Mouse (Mus musculus) adrenal gland, postnatal 14 days (tissue): Measurements from ENCODE around the gene Usf1. TPM values are rescaled to one million over a fixed set of nuclear protein-coding genes. Genes with fewer than 3 reads are reported as not detected.

Experiments used
- DNase-seq: peaks from one replicate; pipeline ENCODE4 v3.0.0; 2021; ENCODE audit warnings: mixed read lengths
- total RNA-seq: library from RNA; stranded (reverse); gene quantifications from 2 replicates; pipeline ENCODE4 v1.2.3, GENCODE M21; 2021

Gene Usf1
- total RNA-seq, 1 experiment from 2014 or later = 49.6 TPM

GRCm38 (mm10) chr1:171452522-171452921 is 41.4 kb downstream of the Usf1 start:
- no peak for DNase-seq

- peak; percentile 39 for DNase-seq
Measured at GRCm38 (mm10) chr1:171452923-171453322, 41.8 kb downstream of the Usf1 start.

GRCm38 (mm10) chr1:171454926-171455325 is 43.8 kb downstream of the Usf1 start:
- DNase-seq = no peak

GRCm38 (mm10) chr1:171457568-171457967 is 46.5 kb downstream of the Usf1 start:
- DNase-seq = no peak

GRCm38 (mm10) chr1:171459791-171460190 is 48.7 kb downstream of the Usf1 start:
- DNase-seq = no peak

DNA sequence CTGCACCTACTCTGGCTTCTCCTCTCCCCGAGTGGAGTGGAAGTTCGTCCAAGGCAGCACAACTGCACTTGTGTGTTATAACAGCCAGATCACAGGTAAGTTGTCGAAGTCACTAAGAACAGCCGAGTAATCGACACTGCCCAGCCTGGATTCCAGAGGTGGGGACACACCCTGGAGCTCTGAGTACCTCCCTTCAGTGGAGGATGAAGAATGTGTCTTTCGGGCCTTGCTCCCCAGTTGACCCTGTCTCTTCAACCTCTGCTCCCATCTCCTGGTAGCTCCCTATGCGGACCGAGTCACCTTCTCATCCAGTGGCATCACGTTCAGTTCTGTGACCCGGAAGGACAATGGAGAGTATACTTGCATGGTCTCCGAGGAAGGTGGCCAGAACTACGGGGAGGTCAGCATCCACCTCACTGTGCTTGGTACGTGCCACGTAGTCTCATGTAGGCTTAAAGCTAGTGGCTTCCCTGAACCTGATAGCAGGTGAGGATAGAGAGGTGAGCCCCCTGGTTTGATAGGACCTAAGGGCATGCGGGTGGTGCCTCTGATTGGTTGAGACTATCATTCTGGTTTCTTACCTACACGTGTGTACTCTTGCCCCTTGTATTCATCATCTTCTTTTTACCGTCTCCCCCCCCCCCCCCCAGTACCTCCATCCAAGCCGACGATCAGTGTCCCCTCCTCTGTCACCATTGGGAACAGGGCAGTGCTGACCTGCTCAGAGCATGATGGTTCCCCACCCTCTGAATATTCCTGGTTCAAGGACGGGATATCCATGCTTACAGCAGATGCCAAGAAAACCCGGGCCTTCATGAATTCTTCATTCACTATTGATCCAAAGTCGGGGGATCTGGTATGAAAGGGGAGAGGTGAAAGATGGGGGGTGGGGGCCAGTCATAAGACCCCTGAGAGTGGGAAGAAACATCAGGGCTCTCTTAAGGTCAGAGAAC is 49.7 kb downstream of the Usf1 start:
- DNase-seq = no peak

DNA sequence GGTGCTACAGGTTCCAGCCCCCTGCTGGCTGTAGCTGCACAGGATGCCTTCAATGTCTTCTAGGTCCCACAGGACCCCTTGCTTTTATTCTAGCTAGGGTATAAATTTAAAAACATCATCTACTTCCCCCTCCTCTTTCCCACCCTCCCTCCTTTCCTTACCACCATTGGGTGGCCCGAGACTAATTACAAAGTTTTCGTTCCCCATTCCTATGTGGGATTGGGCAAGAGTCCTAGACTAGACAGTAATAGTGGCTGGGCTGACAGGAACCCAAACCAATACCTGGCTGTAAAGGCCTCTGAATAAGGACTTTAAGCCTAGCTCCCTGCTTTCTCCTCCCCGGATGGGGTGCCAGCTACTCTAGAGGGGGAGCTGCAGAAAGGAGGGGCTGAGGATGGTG is 52.0 kb downstream of the Usf1 start:
- no peak for DNase-seq

GRCm38 (mm10) chr1:171465749-171466412 is 54.8 kb downstream of the Usf1 start:
- no peak for DNase-seq

DNA sequence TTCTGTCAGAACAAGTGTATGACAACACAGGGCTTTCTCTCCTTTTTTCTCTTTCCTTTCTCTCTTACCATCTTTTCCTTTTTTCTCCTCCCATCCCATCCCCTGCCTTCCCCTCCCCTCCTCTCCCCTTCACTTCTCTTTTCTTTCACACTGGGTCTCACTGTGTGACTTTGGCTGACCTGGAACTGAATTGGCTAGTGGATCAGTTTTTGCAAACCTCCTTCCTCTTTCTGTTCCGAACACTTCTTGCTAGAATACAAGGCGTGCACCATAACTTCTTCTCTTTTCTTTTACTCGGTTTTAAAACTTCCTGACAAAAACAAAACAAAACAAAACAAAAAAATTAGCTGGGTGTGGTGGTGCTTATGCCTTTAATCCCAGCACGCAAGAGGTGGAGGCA is 55.5 kb downstream of the Usf1 start:
- no peak for DNase-seq

Other genes with a start within 250 kb of the Usf1 start
- gene Pcp4l1, start 215.0 kb upstream of the Usf1 start, total RNA-seq = 37.7 and 40.5 TPM in 2 replicates
- 0.83 and 12.4 TPM in 2 replicates for gene Nr1i3, start 197.3 kb upstream of the Usf1 start, total RNA-seq
- gene Tomm40l, start 188.8 kb upstream of the Usf1 start, total RNA-seq = 52.7 and 58.6 TPM in 2 replicates
- gene Apoa2, start 186.3 kb upstream of the Usf1 start, total RNA-seq = 80.2 and 1,683 TPM in 2 replicates
- gene Fcer1g, start 176.9 kb upstream of the Usf1 start, total RNA-seq = 13.4 and 18.8 TPM in 2 replicates
- gene Adamts4, start 160.9 kb upstream of the Usf1 start, total RNA-seq = 3.1 and 3.4 TPM in 2 replicates
- gene Ndufs2, start 159.9 kb upstream of the Usf1 start, total RNA-seq = 875 and 896 TPM in 2 replicates
- 31.1 and 34.1 TPM in 2 replicates for gene B4galt3, start 141.0 kb upstream of the Usf1 start, total RNA-seq
- 34.8 and 38.1 TPM in 2 replicates for gene Ppox, start 130.1 kb upstream of the Usf1 start, total RNA-seq
- 36.5 and 37.2 TPM in 2 replicates for gene Usp21, start 123.3 kb upstream of the Usf1 start, total RNA-seq
- 128 and 133 TPM in 2 replicates for gene Ufc1, start 116.3 kb upstream of the Usf1 start, total RNA-seq
- gene Dedd, start 82.2 kb upstream of the Usf1 start, total RNA-seq = 33.7 and 36.1 TPM in 2 replicates
- gene Nit1, start 65.7 kb upstream of the Usf1 start, total RNA-seq = 62.1 and 62.8 TPM in 2 replicates
- gene Pfdn2, start 65.6 kb upstream of the Usf1 start, total RNA-seq = 140 and 148 TPM in 2 replicates
- 3.1 and 5.1 TPM in 2 replicates for gene Klhdc9, start 50.5 kb upstream of the Usf1 start, total RNA-seq
- 0.11 TPM in 2 replicates for gene Nectin4, start 41.2 kb upstream of the Usf1 start, total RNA-seq
- gene Arhgap30, start 22.4 kb upstream of the Usf1 start, total RNA-seq = 3.4 and 13.3 TPM in 2 replicates
- 2.6 and 11.3 TPM in 2 replicates for gene Tstd1, start 7.6 kb downstream of the Usf1 start, total RNA-seq
- gene F11r, start 26.2 kb downstream of the Usf1 start, total RNA-seq = 59.6 and 66.3 TPM in 2 replicates
- gene Alyref2, start 92.2 kb downstream of the Usf1 start, total RNA-seq = 7.3 and 9.7 TPM in 2 replicates
- not detected in 2 replicates for gene Itln1, start 124.0 kb downstream of the Usf1 start, total RNA-seq
- gene Cd244a, start 147.9 kb downstream of the Usf1 start, total RNA-seq = 0.48 and 1.3 TPM in 2 replicates
- 0.85 and 6.1 TPM in 2 replicates for gene Ly9, start 196.1 kb downstream of the Usf1 start, total RNA-seq
- 0.74 and 2.7 TPM in 2 replicates for gene Slamf7, start 241.7 kb downstream of the Usf1 start, total RNA-seq